Mouse (Mus musculus) C2C12 (cell line): Measurements from ENCODE around the gene Tspo.

Experiments used
- CEBPB ChIP-seq: IDR thresholded peaks from one replicate; pipeline ENCODE4 v1.6.1; 2011; ENCODE audit warnings: low read depth, mild to moderate bottlenecking, control low read depth, moderate library complexity
- CTCF ChIP-seq: IDR thresholded peaks from one replicate; pipeline ENCODE4 v1.5.1; 2011; ENCODE audit not compliant: control insufficient read depth, insufficient read depth, insufficient read length
- FOSL1 ChIP-seq: IDR thresholded peaks from one replicate; pipeline ENCODE4 v1.8.0; 2011; ENCODE audit warnings: mild to moderate bottlenecking, low read length; ENCODE audit not compliant: poor library complexity, insufficient read depth, severe bottlenecking
- MAX ChIP-seq: IDR thresholded peaks from one replicate; pipeline ENCODE4 v1.6.1; 2011; ENCODE audit warnings: mild to moderate bottlenecking, control low read depth
- MYOD1 ChIP-seq: IDR thresholded peaks from one replicate; pipeline ENCODE4 v1.6.1; 2011; ENCODE audit warnings: low read depth; ENCODE audit not compliant: control insufficient read depth, insufficient read length
- MYOG ChIP-seq: IDR thresholded peaks from one replicate; pipeline ENCODE4 v1.6.1; 2011; ENCODE audit not compliant: control insufficient read depth, insufficient read length; ENCODE audit errors: extremely low read depth
- USF1 ChIP-seq: IDR thresholded peaks from one replicate; pipeline ENCODE4 v1.6.1; 2011; ENCODE audit warnings: low read depth, mild to moderate bottlenecking, control low read depth, moderate library complexity

- no peak for TF ChIP-seq CTCF
- TF ChIP-seq MYOG, result no peak
- no peak for TF ChIP-seq FOSL1
- TF ChIP-seq MYOD1, result no peak
- no peak for TF ChIP-seq MAX
- TF ChIP-seq CEBPB, result no peak
- no peak for TF ChIP-seq USF1
Measured at GRCm38 (mm10) chr15:83590841-83591240, 27.4 kb downstream of the Tspo start.
